Mouse (Mus musculus): ENCODE data around the gene Cfap70. TPM values are rescaled to one million over a fixed set of nuclear protein-coding genes. Genes with fewer than 3 reads are reported as not detected.
A peak's percentile ranks its signal among the peaks of the same experiment; 100 is the strongest.

Cfap70 gene
- polyA plus RNA-seq, 1 experiment from 2014 or later = 0.35 TPM

DNA sequence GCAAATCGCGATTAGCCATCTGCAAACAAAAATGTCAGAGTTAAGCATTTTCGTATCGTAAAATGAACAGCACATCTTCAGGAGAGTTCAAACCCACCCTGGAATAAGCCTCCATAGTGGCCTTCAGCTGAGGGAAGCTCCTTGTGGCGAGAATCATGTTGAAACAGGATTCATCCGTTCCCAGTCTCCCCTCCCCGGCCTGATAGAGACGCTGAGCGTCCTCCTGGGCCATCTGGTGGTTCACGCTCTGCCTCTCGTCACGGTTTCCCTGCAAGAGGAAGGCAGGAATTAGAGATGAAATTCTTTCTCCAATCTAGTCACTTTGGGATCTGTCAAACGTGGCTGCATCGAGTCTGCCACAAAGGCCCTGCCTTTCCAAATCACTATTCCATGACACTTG lies 8.2 kb upstream of the Cfap70 start:
- Histone ChIP-seq H3K4me3 (no peak overlapping the region), H3K9me3 (no peaks in the 10 kb centered on the region), H3K27ac (no peak overlapping the region), H3K27me3 (no peaks in the 10 kb centered on the region), H3K36me3 (peaks cover 79% of the 10 kb centered on the region), H3K4me2 (no peak overlapping the region), H3K4me1 (no peaks in the 10 kb centered on the region), H3K9ac (no peak overlapping the region)
- no peak for ATAC-seq (ENCODE audit: insufficient number of reproducible peaks, low FRiP score, low TSS enrichment, low read depth)
- WGBS = 74% methylated on average over 14 of the region's 14 CpGs

DNA sequence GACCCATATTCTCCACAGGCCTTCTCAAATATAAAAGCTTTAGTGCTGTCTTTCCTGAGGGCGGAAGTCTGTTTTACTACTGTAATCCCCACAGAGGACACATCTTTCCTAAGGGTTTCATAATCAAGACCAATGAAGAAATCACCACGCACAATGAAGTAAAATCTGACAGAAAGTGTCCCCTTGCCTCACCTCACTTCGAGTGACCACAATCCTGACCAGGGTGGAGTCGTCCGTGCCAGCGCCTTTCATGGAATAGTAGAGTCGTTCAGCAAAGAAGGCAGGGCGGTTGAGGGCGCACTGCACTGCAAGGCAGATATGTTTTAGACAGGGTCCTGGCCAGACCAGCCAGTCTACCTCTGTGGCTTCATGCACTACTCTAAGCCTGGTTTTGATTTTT lies 6.4 kb upstream of the Cfap70 start:
- no peaks in the 10 kb centered on the region for H3K27me3 ChIP-seq
- peaks cover 69% of the 10 kb centered on the region for H3K36me3 ChIP-seq
- WGBS = 89% methylated on average over 9 of the region's 9 CpGs
- H3K4me2 ChIP-seq = no peak overlapping the region
- H3K9ac ChIP-seq = no peak overlapping the region
- no peak for ATAC-seq (ENCODE audit: insufficient number of reproducible peaks, low FRiP score, low TSS enrichment, low read depth)
- no peak overlapping the region for H3K4me3 ChIP-seq
- H3K4me1 ChIP-seq = no peaks in the 10 kb centered on the region
- no peaks in the 10 kb centered on the region for H3K9me3 ChIP-seq
- no peak overlapping the region for H3K27ac ChIP-seq

DNA sequence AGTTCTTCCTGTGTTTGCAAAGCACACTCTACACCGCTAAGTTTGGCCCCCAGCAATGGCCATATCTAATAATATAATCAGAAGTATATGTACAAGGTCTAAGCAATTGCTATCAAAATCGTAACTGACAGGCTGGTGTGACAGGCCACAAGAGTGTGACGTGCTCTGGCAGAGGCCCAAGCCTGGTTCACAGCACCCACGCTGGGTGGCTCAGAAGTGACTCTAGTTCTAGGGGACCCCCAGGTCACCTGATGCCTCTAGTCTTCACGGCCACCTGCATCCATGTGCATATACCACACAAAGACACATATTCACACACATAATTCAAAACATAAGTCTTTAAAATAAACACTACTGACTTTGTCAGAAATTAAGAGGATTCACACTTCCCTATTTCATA lies 903 bp upstream of the Cfap70 start:
- ATAC-seq (ENCODE audit: insufficient number of reproducible peaks, low FRiP score, low TSS enrichment, low read depth) = no peak
- 89% methylated on average over 5 of the region's 5 CpGs for WGBS
- H3K4me2 ChIP-seq = no peak overlapping the region
- no peaks in the 10 kb centered on the region for H3K4me1 ChIP-seq
- H3K36me3 ChIP-seq = peaks cover 19% of the 10 kb centered on the region
- no peaks in the 10 kb centered on the region for H3K9me3 ChIP-seq
- no peak overlapping the region for H3K9ac ChIP-seq
- no peaks in the 10 kb centered on the region for H3K27me3 ChIP-seq
- no peak overlapping the region for H3K27ac ChIP-seq
- H3K4me3 ChIP-seq = no peak overlapping the region

DNA sequence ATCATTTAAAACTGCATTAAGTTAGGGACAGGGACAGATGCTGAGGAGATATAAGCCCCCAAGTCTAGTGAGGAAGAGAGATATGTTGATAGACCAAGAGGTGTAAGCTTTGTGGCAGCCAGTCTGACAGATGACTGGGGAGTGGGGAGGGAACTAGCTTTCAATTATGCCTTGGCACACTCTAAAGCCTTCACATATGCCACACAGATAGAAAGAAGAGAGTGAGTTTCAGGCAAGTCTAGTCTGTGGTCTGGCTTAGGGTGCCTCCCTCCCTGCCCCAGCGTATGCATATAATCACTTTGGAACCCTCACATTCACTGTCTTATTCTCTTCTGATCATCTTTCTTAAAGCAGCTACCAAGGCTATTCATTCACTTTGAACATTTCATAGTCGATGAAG lies 724 bp downstream of the Cfap70 start:
- Histone ChIP-seq H3K4me1 (no peaks in the 10 kb centered on the region), H3K36me3 (peaks cover 11% of the 10 kb centered on the region), H3K27me3 (no peaks in the 10 kb centered on the region), H3K9me3 (no peaks in the 10 kb centered on the region), H3K27ac (no peak overlapping the region), H3K9ac (0 out of 2 replicates have a peak overlapping the region, but pooled peaks have one; percentile 4), H3K4me2 (peak overlapping the region; percentile 64), H3K4me3 (peak overlapping the region; percentile 40)
- ATAC-seq (ENCODE audit: insufficient number of reproducible peaks, low FRiP score, low TSS enrichment, low read depth) = no peak
- WGBS = 12% methylated on average over 2 of the region's 2 CpGs

DNA sequence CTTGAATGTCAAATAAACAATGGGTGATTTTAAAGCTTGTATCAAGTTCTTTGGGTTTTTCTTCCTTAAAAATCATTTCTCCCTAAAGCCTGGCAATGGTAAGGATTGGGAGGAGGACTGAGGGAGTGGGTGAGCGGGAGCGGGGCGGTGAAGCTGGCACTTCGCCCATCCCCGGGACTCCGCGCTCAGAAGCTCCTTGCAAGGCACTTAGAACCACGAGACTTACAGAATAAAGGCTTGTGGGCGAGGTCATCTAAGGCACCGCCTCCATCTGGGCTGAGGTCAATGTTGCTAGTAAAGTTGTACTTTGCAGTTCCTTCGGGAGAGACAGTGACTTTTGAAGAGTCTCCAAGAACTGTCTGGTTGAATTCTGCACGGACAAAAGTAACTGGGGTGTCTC lies 4.8 kb downstream of the Cfap70 start:
- 50% methylated on average over 12 of the region's 12 CpGs for WGBS

DNA sequence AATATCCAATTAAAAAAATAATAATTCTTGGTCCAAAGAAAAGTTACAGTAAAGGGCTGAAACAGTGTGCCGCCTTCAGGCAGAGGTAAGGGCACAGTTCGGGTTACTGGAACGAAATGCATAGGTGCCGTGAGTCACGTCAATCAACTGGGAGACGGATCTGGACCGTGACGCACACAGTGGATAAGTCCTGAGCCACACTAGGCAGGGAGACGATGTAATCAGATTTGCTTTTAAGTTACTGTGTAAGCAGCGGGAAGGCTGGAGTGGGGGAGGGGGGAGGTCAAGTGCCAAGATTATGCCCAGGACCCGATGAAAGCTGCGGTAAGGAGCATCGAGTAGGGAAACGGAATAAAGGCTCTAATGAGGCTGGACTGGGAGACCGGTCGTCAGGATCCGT lies 9.8 kb downstream of the Cfap70 start:
- no peak for ATAC-seq (ENCODE audit: insufficient number of reproducible peaks, low FRiP score, low TSS enrichment, low read depth)
- H3K27me3 ChIP-seq = no peaks in the 10 kb centered on the region
- H3K27ac ChIP-seq = no peak overlapping the region
- no peaks in the 10 kb centered on the region for H3K9me3 ChIP-seq
- H3K4me2 ChIP-seq = no peak overlapping the region
- H3K36me3 ChIP-seq = no peaks in the 10 kb centered on the region
- 71% methylated on average over 17 of the region's 17 CpGs for WGBS
- no peaks in the 10 kb centered on the region for H3K4me1 ChIP-seq
- no peak overlapping the region for H3K4me3 ChIP-seq
- no peak overlapping the region for H3K9ac ChIP-seq

More for the DNA sequence above, 4.8 kb downstream of the Cfap70 start:
- H3K4me2 ChIP-seq = no peak overlapping the region
- H3K27ac ChIP-seq = no peak overlapping the region
- no peak overlapping the region for H3K4me3 ChIP-seq
- H3K4me1 ChIP-seq = no peaks in the 10 kb centered on the region
- H3K27me3 ChIP-seq = no peaks in the 10 kb centered on the region
- no peaks in the 10 kb centered on the region for H3K9me3 ChIP-seq
- no peak for ATAC-seq (ENCODE audit: insufficient number of reproducible peaks, low FRiP score, low TSS enrichment, low read depth)
- H3K36me3 ChIP-seq = no peaks in the 10 kb centered on the region
- H3K9ac ChIP-seq = no peak overlapping the region

- H3K27ac ChIP-seq = no peak overlapping the region
- no peak for ATAC-seq (ENCODE audit: insufficient number of reproducible peaks, low FRiP score, low TSS enrichment, low read depth)
- H3K4me1 ChIP-seq = no peaks in the 10 kb centered on the region
- H3K9me3 ChIP-seq = no peaks in the 10 kb centered on the region
- no peak overlapping the region for H3K4me2 ChIP-seq
- 70% methylated on average over 6 of the region's 6 CpGs for WGBS
- H3K36me3 ChIP-seq = no peaks in the 10 kb centered on the region
- H3K9ac ChIP-seq = no peak overlapping the region
- no peak overlapping the region for H3K4me3 ChIP-seq
- H3K27me3 ChIP-seq = no peaks in the 10 kb centered on the region
Measured at GRCm38 (mm10) chr14:20436976-20437375, 15.1 kb downstream of the Cfap70 start.

- Histone ChIP-seq H3K27me3 (no peaks in the 10 kb centered on the region), H3K4me2 (no peak overlapping the region), H3K4me1 (no peaks in the 10 kb centered on the region), H3K27ac (no peak overlapping the region), H3K4me3 (no peak overlapping the region), H3K36me3 (no peaks in the 10 kb centered on the region), H3K9me3 (no peaks in the 10 kb centered on the region), H3K9ac (no peak overlapping the region)
- ATAC-seq (ENCODE audit: insufficient number of reproducible peaks, low FRiP score, low TSS enrichment, low read depth) = no peak
- WGBS = 80% methylated on average over 4 of the region's 4 CpGs
Measured at GRCm38 (mm10) chr14:20432420-20432819, 19.6 kb downstream of the Cfap70 start.

DNA sequence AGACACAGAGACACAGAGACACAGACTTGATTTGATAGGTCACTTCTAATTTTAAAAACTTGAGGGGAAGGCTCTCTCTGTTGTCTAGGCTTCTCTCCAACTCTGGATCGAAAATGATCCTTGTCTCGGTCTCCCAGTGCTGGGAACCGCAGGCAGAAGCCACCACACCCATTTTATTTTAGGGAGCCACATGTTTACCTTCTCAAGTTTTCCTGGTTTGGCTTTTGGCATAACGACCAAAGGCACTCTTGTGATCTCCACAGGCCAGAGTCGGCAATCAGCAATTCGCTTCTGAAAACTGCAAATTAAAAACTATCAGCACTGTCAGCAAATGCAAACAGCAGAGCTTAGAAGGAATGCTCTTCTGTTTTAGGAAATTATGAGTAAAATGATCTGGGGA lies 20.3 kb downstream of the Cfap70 start:
- Histone ChIP-seq H3K4me2 (no peak overlapping the region), H3K27me3 (no peaks in the 10 kb centered on the region), H3K4me1 (no peaks in the 10 kb centered on the region), H3K9ac (no peak overlapping the region), H3K9me3 (no peaks in the 10 kb centered on the region), H3K36me3 (no peaks in the 10 kb centered on the region), H3K27ac (no peak overlapping the region), H3K4me3 (no peak overlapping the region)
- no peak for ATAC-seq (ENCODE audit: insufficient number of reproducible peaks, low FRiP score, low TSS enrichment, low read depth)
- WGBS = 53% methylated on average over 6 of the region's 6 CpGs

DNA sequence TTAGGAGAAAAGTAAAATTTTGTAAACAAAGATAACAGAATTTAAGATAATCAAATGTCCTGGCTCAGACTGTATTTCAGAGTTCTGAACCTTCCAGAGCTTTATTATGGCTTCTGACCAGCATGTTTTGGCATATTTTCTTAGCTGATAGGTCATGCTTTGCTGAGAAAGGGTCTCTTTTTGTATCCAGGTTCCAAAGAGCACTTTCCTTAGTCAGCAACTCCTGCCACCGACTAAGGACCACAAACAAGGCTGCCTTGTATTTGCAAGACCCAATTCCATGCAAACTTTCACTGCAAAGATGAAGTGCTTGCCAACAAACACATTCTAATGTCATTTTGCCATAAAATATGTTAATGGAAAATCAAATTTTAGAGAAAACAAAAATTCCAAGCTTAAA lies 22.2 kb downstream of the Cfap70 start:
- H3K27ac ChIP-seq = no peak overlapping the region
- no peaks in the 10 kb centered on the region for H3K4me1 ChIP-seq
- no peaks in the 10 kb centered on the region for H3K27me3 ChIP-seq
- WGBS = 45% methylated on average over 1 of the region's 1 CpGs
- H3K4me3 ChIP-seq = no peak overlapping the region
- no peak overlapping the region for H3K9ac ChIP-seq
- no peaks in the 10 kb centered on the region for H3K36me3 ChIP-seq
- ATAC-seq (ENCODE audit: insufficient number of reproducible peaks, low FRiP score, low TSS enrichment, low read depth) = no peak
- H3K4me2 ChIP-seq = no peak overlapping the region
- no peaks in the 10 kb centered on the region for H3K9me3 ChIP-seq

GRCm38 (mm10) chr14:20428593-20428992 lies 23.4 kb downstream of the Cfap70 start:
- Histone ChIP-seq H3K9ac (no peak overlapping the region), H3K36me3 (no peaks in the 10 kb centered on the region), H3K27ac (no peak overlapping the region), H3K4me3 (no peak overlapping the region), H3K4me2 (no peak overlapping the region), H3K9me3 (no peaks in the 10 kb centered on the region), H3K4me1 (no peaks in the 10 kb centered on the region), H3K27me3 (no peaks in the 10 kb centered on the region)
- 29% methylated on average over 1 of the region's 1 CpGs for WGBS
- ATAC-seq (ENCODE audit: insufficient number of reproducible peaks, low FRiP score, low TSS enrichment, low read depth) = no peak

- no peak overlapping the region for H3K9ac ChIP-seq
- no peaks in the 10 kb centered on the region for H3K36me3 ChIP-seq
- H3K4me1 ChIP-seq = no peaks in the 10 kb centered on the region
- WGBS = 84% methylated on average over 6 of the region's 6 CpGs
- no peaks in the 10 kb centered on the region for H3K9me3 ChIP-seq
- no peak overlapping the region for H3K27ac ChIP-seq
- no peak overlapping the region for H3K4me2 ChIP-seq
- no peak overlapping the region for H3K4me3 ChIP-seq
- no peaks in the 10 kb centered on the region for H3K27me3 ChIP-seq
- no peak for ATAC-seq (ENCODE audit: insufficient number of reproducible peaks, low FRiP score, low TSS enrichment, low read depth)
Measured at GRCm38 (mm10) chr14:20423046-20423445, 29.0 kb downstream of the Cfap70 start.

- no peak for ATAC-seq (ENCODE audit: insufficient number of reproducible peaks, low FRiP score, low TSS enrichment, low read depth)
- 63% methylated on average over 7 of the region's 7 CpGs for WGBS
- no peak overlapping the region for H3K27ac ChIP-seq
- no peak overlapping the region for H3K4me2 ChIP-seq
- no peak overlapping the region for H3K9ac ChIP-seq
- H3K36me3 ChIP-seq = no peaks in the 10 kb centered on the region
- H3K27me3 ChIP-seq = no peaks in the 10 kb centered on the region
- H3K4me1 ChIP-seq = no peaks in the 10 kb centered on the region
- no peaks in the 10 kb centered on the region for H3K9me3 ChIP-seq
- H3K4me3 ChIP-seq = no peak overlapping the region
Measured at GRCm38 (mm10) chr14:20422257-20422656, 29.8 kb downstream of the Cfap70 start.

All from limb, embryonic 15.5 days (tissue).